Mouse (Mus musculus) v-Abl transformed pro-B cells (cell line): ENCODE data around the gene Slc37a2.
"Not testable (repeated sequence)": the region's sequence is repeated elsewhere in the genome, so short reads cannot be mapped to it uniquely, and the experiment has no call there.

Source experiments
- in situ Hi-C, 2 experiments: fragments of 400-800 bp; cut with MboI; formaldehyde crosslinking; loops; one replicate each; pipeline ENCODE4 v1.15.1; 2025; ENCODE audit not compliant: unreplicated experiment in 2 of 2

The Slc37a2 gene

GRCm38 (mm10) chr9:37255149-37255888 is at the start of gene Slc37a2:
Gene Slc37a2, minus strand, starts transcription at chr9:37255738.
- in situ Hi-C loops = loop anchor here (5.0 kb wide), 2 partner anchors 57 to 72 kb away; no protein-coding TSS in a partner anchor

- in situ Hi-C loops = no loop called here
These were observed 46.2 kb upstream of the Slc37a2 start for GRCm38 (mm10) chr9:37301720-37302119.

GRCm38 (mm10) chr9:37300501-37300900 is 45.0 kb upstream of the Slc37a2 start:
- in situ Hi-C loops = not testable (repeated sequence)

DNA sequence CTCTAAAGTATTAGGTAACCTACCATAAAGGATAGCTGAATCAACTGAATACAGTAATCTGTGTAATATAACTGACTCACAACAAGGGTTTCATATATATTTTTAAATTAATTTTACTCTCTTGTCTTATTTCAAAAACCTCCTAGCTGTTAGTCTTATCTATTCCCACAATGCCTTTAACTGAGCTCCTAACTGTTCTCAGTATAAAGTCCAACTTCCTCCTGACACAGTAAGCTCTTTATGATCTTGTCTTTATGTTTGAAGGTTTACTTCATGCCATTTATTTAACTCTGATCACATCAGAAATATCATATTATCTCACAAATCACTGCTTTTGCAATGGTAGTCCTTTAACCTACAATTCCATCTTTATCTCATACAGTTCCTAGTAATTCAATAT is 40.0 kb upstream of the Slc37a2 start:
- in situ Hi-C loops = no loop called here

- in situ Hi-C loops = no loop called here
These were observed 11.1 kb upstream of the Slc37a2 start for GRCm38 (mm10) chr9:37266622-37267021.

DNA sequence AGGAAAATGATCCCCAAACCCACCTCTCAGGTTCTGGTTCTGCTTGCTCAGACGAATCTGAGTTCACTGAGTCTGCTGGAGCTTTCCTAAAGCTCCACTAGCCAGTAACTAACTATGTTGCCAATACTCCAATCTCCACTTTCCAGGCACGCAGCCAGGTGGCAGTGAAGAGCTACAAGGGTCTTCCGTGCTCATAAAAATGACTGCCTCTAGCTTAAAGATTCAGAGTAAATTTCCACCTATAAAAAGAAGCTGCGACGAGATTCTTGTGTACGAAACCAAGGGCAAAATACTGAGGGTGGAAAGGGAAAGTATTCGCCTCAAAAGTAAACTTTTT is 319 bp upstream of the Slc37a2 start:
- in situ Hi-C loops = loop anchor here (5.0 kb wide), 2 partner anchors 56 to 71 kb away; no protein-coding TSS in a partner anchor

DNA sequence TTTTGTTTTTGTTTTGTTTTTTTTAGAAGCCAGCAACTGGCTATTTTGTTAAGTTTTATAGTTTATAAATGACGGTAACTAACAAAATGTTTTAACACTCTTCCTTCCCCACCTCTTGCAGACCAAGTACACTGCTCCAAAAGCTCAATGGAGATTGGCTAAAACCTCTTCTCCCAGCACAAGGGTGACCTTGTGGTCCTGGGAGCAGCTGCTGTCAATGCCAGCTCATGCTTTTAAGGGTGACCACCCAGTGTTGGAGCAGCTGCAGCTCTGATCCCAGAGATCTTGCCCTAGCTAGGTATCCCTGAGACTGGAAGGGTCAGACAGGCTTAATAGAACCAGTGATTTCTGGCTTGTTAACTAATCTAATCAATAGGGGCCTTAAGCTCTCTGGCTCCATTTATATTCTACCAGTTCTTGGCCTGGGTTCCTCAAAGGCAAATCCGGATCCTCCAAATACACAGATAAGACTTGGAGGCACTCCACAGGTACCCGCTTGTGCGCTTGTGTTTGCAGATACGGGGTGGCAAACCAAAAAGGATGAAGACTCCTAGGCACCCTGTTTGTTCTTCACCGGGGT is 917 bp downstream of the Slc37a2 start:
- in situ Hi-C loops = loop anchor here (5.0 kb wide), 2 partner anchors 58 to 73 kb away; no protein-coding TSS in a partner anchor

DNA sequence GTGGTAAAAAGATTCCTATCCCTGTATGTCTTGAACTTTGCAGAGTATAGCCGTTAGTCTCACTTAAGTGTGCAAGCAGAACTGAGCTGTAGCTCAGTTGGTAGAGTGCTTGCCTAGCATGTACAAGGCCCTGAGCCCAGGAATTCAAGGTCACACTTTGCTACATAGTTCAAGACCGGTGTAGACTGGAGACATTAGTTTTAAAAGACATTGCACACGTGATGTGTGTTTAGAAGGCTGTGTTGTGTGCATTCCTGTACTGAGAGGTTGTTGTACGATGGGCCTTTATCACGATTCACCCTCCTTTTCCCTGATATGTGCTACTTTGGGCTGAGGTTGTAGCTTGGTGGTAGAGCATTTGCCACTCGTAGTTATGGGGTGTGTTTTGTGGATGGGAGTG is 4.9 kb downstream of the Slc37a2 start:
- in situ Hi-C loops = no loop called here

DNA sequence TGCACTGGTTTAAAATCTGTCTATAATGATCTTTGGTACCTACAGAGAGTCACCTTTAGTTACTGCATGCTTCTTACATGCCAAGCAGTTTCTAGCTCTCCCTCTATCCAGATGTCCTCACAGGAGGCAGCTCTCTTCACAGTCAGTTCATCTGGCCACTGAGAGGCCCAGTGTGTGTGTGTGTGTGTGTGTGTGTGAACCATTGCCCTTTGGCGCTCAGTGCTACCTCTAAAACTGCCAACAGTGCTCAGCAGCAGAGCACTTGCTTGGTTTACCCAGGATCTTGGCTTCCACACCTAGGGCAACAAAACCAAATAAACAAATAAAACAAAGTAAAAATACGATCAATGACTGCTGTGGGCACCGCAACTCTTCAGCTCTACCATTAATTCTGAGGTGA is 5.6 kb downstream of the Slc37a2 start:
- in situ Hi-C loops = loop anchor here (25.0 kb wide), 3 partner anchors 488 to 1988 kb away; partner anchors contain the start of genes Ddx25 (in 2 of the 2), Fam118b (in 2 of the 2), Hyls1 (in 2 of the 2) and Pate2 (in 2 of the 2)

GRCm38 (mm10) chr9:37248381-37248906 is 7.1 kb downstream of the Slc37a2 start:
- in situ Hi-C loops = loop anchor here (25.0 kb wide), 3 partner anchors 486 to 1986 kb away; partner anchors contain the start of genes Ddx25 (in 2 of the 2), Fam118b (in 2 of the 2), Hyls1 (in 2 of the 2) and Pate2 (in 2 of the 2)

- in situ Hi-C loops = loop anchor here (25.0 kb wide), 3 partner anchors 485 to 1985 kb away; partner anchors contain the start of genes Ddx25 (in 2 of the 2), Fam118b (in 2 of the 2), Hyls1 (in 2 of the 2) and Pate2 (in 2 of the 2)
These were observed 8.1 kb downstream of the Slc37a2 start for GRCm38 (mm10) chr9:37247429-37247828.

DNA sequence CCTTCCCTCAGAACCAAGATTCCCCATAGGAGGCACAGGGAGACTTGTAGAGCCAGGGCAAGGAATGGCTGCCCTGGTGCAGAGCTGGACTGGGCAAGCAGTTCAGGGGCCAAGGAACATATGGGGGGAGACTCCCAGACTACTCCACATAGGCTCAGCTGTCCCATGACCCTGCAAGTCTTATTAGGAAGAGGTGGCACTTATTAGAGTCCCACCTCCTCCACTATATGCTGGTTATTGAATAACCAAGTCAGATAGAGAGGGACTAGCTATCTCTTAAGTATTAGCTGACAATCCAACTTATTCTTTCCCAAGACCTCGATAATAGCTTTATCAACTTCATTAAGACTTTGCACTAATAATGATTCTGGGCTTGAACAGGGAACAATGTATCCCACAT is 9.7 kb downstream of the Slc37a2 start:
- in situ Hi-C loops = loop anchor here (25.0 kb wide), 3 partner anchors 484 to 1984 kb away; partner anchors contain the start of genes Ddx25 (in 2 of the 2), Fam118b (in 2 of the 2), Hyls1 (in 2 of the 2) and Pate2 (in 2 of the 2)

- in situ Hi-C loops = loop anchor here (25.0 kb wide), 3 partner anchors 483 to 1983 kb away; partner anchors contain the start of genes Ddx25 (in 2 of the 2), Fam118b (in 2 of the 2), Hyls1 (in 2 of the 2) and Pate2 (in 2 of the 2)
These were observed 10.1 kb downstream of the Slc37a2 start for GRCm38 (mm10) chr9:37245404-37245803.

DNA sequence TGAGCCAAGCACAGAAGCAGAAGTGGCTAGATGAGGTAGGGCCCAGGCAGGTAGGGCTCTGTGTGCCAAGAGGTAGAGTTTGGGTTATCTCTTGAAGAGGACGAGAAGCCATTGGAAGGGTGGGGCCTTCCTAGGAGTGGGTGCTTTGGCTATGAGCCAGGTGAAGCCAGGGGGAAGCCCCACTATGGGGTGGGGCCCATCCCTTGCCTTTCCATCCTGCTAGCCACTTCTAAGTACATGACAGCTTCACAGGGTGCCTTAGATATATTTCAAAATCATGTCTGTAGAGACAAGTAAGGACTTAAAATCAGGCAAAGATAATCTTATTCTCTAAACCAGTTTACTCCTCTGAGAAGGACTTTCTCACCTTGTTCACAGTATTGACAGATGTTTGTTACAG is 10.9 kb downstream of the Slc37a2 start:
- in situ Hi-C loops = loop anchor here (25.0 kb wide), 3 partner anchors 482 to 1982 kb away; partner anchors contain the start of genes Ddx25 (in 2 of the 2), Fam118b (in 2 of the 2), Hyls1 (in 2 of the 2) and Pate2 (in 2 of the 2)

GRCm38 (mm10) chr9:37242764-37243163 is 12.8 kb downstream of the Slc37a2 start:
- in situ Hi-C loops = loop anchor here (25.0 kb wide), 3 partner anchors 480 to 1980 kb away; partner anchors contain the start of genes Ddx25 (in 2 of the 2), Fam118b (in 2 of the 2), Hyls1 (in 2 of the 2) and Pate2 (in 2 of the 2)

- in situ Hi-C loops = loop anchor here (10.0 to 25.0 kb wide), 5 partner anchors 339 to 1974 kb away; partner anchors contain the start of genes Ddx25 (in 2 of the 2), Fam118b (in 2 of the 2), Hyls1 (in 2 of the 2) and Pate2 (in 2 of the 2)
These were observed 19.4 kb downstream of the Slc37a2 start for GRCm38 (mm10) chr9:37235951-37236737.

DNA sequence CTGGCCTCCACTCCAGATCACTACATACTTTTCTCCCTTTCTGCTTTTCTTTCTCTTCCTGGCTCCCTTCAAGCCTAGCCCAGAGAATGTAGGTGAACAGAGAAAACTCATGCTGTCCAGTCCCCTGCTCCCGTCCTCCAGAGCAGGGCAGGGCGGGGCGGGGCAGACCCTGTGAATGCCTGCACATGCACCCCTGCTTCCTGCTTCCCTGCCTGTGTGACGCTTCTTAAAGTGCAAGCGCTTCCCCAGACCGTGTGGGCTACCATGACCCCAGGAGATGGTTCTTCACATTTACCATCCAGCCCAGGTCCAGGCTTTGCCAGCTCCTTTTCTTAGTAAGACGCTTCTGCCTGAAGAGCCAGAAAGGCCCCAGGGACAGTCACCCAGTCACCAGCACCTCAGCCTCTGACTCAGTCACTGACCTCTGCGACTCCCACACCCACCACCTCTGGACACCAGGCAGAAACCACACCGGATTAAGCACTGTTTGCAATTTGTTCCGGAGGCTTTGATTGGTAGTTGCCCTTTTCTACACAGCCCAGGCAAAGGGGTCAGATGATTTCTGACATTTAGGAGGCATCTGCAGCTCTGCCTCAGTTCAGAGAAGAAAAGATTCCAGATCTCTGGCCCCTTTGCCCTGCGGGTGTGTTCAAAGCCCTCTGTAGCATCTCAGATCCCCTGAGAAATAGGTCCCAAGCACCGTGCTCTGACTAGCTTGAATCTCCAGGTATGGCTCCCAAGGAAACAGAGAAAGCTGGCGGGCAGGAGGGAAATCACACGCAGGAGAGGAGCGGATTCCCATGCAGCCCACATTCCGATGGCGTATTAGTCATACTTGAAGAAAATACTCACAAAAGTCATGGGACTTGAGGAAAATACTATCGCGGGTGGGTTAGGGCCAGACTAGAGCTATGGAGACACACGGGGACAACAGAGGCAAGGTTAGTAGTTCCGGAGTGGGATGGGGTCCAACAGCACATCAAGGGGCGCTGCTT is 23.0 kb downstream of the Slc37a2 start:
- in situ Hi-C loops = loop anchor here (10.0 to 25.0 kb wide), 5 partner anchors 342 to 1970 kb away; partner anchors contain the start of genes Ddx25 (in 2 of the 2), Fam118b (in 2 of the 2), Hyls1 (in 2 of the 2) and Pate2 (in 2 of the 2)
